Mouse (Mus musculus) gastrocnemius, postnatal 10 days (tissue): Measurements from ENCODE around the gene Srp54a. TPM values are rescaled to one million over a fixed set of nuclear protein-coding genes. Genes with fewer than 3 reads are reported as not detected.
"Not testable (repeated sequence)": the region's sequence is repeated elsewhere in the genome, so short reads cannot be mapped to it uniquely, and the experiment has no call there.

ENCODE experiments used
- DNase-seq: peaks from one replicate; pipeline ENCODE4 v3.0.0; 2021; ENCODE audit warnings: mixed read lengths
- long read RNA-seq, 2 experiments: library from polyadenylated mRNA; stranded (forward); transcript quantifications; one replicate each; pipeline ENCODE4 v2.0.0; 2021
- total RNA-seq, 2 experiments: library from RNA; stranded (reverse); gene quantifications; 2 replicates each; pipeline ENCODE4 v1.2.3; 2021

The Srp54a gene
- total RNA-seq = 10 to 100 TPM; 77.4 to 78.9 TPM
- long read RNA-seq, experiment 1, full-length matches to known transcripts = 38 of 38 reads
- long read RNA-seq, experiment 1, partial matches to known transcripts = 0 of 38 reads
- long read RNA-seq, experiment 1, other reads (novel, unspliced or antisense) = 0 of 38 reads
- long read RNA-seq, experiment 2, full-length matches to known transcripts = 46 of 48 reads
- long read RNA-seq, experiment 2, partial matches to known transcripts = 2 of 48 reads
- long read RNA-seq, experiment 2, other reads (novel, unspliced or antisense) = 0 of 48 reads

DNA sequence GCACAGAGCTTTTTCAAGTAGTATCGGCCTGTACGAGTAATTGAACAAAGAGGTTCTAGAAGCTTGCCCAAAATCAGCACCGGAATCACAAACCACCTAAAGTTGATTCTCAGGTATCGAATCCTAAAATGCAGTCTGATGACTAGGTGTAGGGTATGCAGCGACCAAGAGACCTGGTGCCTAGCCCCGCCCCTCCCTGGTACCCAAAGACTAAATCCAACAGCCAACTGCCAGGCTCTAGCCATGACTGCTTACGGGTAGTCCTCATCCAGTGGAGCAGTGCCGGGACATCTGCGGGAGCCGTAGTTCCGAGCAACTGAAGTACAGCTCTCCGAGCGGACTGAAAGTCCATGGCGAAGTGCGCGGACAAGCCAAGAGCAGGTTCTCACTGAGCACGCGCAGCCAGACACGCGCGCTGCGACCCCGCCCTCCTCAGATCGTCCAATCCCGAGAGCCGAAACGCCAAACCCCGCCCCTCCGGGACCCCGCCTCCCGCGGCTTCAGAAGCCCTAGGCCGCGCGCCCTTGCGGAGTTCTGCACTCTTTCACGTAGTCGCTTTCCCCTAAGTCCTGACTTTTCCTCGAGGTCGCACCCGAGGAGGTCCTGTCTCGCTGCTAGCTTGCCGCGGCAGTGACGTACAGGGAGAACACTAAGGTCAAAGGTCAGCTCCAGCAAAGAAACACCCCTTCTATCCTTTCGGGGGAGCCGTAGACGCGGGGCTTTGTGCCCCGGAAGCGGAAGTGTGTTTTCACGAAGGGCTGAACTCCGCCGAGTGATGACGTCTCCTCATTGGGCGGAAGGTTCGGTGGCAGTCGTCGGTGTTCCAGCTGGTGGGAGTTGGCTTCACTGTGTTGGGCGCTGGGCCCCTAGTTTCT lies at the start of gene Srp54a, which contains the start of gene 2700097O09Rik:
Gene Srp54a, plus strand, starts transcription at position 537 of the 875 bp plus-strand sequence.
Gene 2700097O09Rik, minus strand, starts transcription at position 385 of the 875 bp plus-strand sequence.
- peak; percentile 96 for DNase-seq

DNA sequence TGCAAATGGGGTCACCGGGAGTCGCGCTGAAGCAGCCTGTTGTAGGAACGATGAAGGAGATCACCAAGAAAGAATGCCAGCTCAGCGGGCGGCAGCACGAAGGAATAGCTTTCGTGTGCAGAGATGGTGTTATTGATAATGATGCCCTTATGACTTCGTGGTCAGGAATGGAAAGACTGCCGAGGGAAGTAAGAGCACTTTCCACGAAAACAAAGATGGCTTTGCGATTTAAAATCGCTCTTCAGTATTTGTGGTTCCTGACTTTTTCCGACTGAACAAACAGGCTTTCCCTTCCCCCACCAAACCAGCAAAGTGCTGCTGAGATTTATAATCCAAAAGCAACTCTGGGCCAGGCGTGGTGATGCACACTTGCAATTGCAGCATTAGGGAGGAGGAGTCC lies 39.1 kb upstream of the Srp54a start:
- DNase-seq = no peak

DNA sequence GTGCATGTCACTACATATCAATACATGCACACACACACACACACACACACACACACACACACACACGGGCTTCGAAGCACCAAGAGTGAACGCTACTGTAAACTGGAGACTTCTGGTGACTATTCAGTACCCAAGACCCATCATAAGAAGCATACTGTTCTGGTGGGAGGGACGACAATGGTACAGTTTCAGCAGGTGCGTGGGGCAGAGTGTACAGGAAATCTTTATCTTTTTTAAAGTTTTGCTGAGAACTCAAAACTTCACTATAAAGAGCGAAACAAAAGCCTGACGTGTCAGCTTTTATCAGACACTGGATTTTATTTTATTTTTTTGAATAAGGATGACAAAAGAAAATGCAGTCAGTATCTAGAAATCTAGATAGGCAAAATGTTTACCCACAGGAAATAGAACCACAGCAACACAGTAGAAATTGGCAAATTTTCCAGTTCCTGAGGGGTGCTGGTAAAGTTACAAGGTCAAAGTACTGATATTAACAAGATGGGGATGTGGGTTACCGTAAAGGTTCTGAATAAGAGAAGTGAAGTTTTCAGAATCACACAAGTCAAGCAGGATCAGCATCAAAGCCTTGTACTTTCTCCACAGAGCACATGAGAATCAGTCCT lies 30.2 kb upstream of the Srp54a start:
- DNase-seq = no peak

DNA sequence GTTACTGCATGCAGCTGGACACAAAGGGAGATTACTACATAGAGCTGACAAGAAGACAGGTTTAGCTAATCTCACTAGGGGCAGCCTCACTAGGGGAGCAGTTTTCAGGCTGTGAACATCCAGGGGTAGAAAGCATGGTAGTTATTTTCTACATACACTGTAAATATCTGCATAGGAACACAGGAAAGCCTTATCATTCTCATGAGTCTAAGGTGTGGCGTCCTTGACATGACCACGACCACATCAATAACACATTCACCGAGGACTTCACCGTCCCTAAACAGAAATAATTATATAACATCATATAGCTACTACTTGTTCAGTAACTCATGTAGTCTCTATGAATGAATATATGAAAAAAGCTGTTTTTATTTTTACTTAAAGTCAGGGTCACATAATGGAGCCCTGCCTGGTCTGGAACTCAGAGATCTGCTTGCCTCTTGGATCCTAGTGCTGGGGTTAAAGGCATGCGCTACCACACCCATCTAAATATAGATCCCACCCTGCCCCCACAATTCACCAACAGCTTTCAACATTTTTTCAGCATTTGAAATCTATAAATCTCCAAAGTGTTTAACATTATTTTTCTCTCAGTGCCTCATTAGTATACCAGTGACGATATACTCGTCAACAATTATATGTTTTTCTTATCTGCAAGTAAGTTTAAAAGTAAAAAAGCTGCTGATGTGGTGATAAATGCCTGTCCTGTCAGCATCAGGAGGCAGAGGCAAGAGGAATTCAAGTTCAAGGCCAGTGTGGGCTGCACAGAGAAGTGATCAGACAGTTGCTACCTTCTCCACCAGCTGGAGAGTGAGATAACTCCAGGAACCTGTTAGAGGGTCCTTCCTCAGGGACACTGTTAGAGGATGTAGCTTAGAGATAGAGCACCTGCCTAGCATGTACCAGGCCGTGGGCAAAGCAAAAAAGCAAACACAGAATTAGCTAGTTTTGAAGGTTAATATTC lies 28.6 kb upstream of the Srp54a start:
- no peak for DNase-seq

DNA sequence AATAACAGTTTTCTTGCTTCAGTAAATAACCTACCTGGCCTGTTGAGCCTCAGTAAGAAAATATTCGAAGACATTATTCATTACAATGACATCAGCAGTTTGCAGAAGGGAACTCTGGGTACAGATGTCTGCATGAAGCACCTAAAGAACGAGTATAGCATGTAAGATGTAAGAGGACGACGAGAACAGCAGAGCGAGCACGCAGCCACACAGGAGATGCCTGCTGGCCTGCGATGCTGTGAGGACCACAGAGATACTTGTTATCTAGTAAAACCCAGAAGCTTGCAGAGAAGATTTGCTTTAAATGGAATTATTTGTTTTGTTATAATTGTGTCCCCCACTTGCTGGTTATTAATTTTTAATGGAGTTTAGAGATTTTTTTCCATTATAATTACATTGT lies 26.8 kb upstream of the Srp54a start:
- no peak for DNase-seq

DNA sequence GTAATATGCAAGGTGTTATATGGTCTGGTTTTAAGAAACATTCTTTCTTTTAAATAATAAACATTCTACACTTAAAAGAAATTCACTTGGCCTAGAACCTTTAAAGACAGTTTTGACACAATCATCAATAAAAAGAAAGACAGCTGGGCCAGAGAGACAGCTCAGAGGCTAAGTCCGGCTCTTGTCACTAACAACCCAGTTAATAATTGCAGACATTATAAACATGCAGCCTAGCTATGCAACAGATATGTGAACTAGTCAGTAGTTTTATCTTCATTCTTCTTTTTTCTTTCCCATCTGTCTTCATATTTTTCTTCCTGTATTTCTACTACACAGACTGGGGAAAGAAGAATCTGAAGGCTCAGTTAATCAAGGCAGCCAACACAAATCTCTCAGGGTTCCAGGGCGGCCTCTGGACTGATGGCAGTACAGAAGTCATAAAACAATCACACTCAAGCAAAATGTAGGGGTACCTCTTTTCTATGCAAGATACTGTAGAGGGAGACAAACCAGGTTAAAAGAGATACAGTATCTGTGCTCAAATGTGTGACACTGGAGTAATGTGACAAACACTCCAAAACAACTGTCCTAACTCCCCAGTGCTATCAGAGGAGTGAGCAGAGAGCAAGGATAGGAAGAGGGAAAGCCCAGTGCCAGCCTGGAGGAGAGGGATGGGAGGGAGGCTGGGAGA lies 25.4 kb upstream of the Srp54a start:
- no peak for DNase-seq

DNA sequence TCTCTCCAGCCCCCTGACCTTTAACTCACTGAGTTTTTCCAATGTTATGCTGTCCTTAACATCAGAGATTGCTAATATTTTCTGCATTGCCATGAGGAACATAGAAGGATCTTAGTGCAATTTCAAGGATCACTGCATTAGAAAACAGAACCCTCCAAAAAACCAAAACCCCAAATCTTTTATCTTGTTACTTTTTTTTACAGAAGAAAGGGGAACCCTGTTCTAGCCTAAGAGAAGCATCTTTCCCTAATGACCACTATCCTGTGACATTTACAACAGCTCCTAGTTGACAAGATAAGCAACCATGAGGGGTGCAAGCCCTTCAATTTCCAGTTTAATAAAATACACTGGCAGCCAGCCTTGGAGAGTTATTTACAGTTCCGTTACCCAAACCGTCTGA lies 23.4 kb upstream of the Srp54a start:
- DNase-seq = no peak

DNA sequence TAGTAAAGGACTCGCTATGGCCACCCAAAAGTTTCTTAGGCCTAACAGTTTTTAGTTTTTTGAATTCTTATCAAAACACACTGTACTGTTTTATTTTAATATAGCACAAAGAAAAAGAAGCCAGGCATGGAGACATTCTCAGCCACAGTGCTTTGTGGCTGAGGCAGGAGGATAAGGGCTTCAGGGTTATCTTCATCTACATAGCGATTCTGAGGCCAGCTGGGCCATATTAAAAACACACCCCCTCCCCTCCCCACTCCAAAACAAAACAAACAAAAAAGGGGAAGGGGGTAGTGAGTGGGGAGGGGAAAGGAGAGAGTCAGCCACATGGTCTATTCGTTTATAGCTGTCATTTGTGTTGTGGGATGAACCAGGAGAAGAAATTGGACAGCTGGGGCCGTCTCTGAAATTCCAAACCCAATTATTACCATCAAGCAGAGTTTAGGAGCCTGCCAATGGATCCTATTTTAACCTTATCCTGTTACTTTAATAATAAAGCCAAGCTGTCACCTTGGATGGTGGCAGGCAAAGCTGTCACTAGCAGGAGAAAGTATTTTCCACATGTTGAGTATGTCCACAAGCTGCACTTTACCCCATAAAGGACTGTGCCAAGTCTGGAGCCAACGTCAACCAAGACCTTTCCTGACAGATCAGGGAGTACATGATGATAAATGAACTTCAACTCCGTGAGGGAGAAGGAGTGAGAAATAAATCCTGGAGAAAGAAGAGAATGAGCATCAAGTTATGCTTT lies 21.0 kb upstream of the Srp54a start:
- no peak for DNase-seq

DNA sequence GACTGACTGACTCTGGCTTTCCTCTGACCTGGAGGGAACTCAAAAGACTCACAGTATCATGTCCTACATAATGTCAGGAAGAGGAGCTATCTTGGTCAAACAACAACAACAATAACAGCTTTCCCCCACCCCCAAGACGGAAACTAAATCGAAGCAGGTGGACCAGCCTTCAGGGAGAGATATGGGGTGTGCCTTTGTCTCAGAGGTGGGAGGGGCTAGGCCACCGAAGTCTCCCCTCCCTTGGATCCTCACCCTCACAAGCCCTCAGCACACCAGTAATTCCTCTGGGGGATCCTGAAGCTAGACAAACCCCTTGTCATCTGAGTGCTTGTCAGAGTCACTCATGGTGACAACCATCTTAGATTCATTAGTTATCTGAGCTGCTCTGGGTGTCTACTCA lies 20.2 kb upstream of the Srp54a start:
- DNase-seq = no peak

DNA sequence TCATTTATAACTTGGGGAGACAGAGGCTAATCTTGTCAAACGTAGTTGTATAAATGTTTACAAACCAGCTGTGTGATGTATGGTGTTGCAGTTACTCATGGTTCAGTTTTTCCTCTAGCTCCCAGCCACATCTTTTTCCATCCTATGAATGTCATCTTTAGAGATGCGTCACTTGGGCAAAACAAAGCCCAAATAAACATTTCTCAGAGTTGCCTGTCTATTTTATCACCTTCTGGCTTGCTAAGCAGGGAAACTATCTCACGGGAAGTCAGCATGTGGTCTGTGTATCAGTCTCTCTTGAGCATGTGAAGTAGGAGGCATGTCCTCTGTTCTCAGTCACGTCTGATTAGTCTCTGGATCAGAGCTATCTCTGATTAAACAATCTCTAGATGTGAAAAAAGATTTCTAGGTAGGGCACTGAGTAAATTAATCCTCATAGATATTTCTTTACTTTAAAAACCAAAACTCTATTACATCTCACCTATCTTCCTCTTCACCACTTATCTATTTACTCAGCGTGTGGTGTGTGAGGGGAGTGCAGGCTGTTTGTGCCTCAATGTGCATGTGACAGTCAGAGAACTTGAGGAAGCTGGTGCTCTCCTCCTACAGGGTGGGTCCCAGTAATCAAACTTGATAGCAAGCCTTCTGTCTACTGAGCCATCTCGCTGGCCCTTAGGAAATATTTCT lies 19.7 kb upstream of the Srp54a start:
- no peak for DNase-seq

DNA sequence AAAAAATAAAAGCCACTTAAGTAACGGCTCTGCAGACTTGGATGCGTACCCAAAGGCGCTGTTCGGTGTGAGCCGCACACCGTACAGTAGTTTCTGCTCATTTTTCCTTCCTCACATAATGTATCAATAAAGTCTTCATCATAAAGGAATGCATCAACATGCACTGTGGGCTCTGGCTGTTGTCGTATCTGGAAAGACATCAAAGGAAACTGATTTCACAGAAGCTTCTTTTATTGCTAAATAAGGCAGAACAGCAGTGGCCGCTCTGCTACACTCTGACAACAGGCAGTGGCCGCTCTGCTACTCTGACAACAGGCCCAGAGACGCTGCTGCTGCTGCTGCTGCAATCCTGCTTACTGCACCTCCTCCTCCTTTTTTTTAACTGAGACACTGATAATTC lies 19.1 kb upstream of the Srp54a start:
- DNase-seq = no peak

DNA sequence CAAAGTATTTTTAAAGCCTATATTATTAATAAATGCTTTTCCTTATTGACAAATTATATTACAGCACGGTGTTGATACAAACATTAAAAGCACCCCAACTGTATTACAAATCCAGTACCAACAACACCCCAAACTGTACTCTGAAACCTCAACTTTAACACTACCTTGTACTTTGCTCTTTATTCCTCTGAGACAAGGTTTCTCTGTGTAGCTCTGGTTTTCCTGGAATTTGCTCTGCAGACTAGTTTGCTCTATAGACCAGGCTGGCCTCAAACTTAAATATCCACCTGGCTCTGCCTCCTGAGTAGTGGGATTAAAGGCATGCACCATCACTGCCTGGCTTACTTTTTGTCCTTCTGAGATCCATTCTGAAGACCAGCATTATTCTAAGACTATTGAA lies 17.9 kb upstream of the Srp54a start:
- no peak for DNase-seq

DNA sequence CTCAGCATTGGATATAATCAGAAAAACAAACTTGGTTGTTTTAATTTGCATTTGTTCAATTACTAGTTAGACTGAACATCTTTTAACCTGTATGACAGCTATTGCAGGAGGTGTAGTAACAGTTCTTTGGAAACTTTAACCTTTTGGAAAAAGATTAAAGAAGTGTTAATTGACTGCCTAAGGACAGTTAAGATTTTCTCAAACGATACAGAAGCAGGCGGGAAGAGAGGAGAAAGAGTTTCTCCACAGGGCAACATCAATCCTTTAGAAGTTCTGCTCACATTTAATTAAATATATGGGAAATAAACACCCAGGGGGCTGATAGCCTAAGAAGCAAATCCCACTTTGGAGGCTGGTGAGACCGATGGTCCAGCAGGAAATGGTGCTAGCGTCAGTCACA lies 7.6 kb upstream of the Srp54a start:
- DNase-seq = no peak

DNA sequence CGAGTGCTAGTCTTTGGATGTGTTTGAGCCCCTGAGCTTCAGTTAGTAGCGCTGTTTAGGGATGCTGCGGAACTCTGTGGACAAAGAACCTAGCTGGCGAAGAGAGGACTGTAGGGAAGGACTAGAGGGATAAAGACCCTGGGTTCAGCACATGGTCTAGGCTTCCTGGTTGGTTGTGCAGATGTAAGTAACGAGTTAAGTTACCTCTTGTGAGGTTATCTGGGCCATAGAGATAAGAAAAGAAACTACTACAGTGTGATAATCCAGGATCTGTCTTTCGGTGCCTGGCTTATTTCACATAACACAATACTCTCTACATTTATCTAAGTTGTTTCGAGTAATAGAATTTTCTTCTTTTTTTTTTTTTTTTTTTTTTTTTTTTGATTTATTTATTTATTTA lies 6.4 kb upstream of the Srp54a start:
- DNase-seq = no peak

DNA sequence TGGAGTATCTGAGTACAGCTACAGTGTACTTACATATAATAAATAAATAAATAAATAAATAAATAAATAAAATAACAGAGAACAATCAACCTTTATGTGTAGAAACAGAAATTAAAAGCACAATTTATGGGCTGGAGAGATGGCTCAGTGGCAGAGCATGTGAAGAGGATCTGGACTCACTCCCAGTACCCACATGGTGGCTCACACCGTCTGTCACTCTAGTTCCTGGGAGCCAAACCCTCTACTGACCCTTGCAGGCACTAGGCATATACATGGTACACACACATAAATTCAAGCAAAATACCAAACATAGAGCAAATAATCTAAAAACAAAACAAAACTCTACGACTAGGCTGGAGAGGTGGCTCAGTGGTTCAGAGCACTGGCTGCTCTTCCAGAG lies 4.8 kb upstream of the Srp54a start:
- DNase-seq = no peak

DNA sequence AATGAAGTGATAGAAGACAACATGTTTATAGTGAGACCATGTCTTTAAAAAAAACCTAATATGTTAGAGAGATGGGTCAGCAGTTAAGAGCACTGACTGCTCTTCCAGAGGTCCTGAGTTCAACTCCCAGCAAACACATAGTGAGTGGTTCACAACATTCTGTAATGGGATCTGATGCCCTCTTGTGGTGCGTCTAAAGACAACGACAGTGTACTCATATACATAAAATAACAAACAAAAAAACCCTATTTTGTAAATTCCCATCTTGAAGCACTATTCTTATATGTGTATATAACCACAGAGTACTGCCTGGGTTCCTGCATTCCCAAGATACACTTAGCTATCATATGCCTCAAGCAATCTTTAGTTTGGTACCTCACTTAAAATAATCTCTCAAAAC lies 1.4 kb upstream of the Srp54a start:
- not testable (repeated sequence) for DNase-seq

DNA sequence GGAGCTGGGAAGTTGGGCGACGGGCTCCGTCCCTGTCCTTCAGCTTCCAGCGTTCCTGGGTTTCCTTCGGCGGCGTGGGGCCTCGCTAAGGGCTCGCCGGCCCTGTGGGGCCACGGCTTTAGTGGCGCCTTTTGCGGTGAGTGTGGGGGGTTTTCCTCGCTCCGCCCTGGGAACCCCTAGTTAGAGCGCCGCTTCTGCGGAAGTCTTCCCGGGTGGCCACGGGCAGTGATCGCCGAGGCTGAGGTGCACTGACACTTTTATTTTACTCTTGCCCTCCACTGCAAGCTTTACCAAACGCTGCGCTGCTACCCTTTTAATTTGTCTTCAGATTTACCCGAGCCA lies 510 bp downstream of the Srp54a start:
- DNase-seq = not testable (repeated sequence)

DNA sequence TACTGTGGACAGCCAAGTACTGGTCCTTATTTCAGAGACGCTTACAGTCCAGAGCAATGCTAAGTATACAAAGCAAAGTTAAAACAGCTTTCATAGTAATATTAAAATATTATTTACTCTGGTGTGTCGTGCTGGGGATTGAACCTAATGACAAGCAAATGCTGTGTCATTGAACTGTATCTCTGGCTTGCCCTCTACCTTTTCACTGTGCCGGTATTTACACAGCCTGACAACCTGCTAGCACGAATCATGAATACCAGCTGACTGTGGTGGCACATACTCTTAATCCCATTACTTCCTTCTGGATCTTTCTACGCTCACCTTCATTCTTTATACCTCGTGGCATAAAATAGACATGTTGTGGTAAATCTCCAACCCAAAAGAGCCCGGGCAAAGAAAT lies 12.1 kb downstream of the Srp54a start:
- DNase-seq = not testable (repeated sequence)

DNA sequence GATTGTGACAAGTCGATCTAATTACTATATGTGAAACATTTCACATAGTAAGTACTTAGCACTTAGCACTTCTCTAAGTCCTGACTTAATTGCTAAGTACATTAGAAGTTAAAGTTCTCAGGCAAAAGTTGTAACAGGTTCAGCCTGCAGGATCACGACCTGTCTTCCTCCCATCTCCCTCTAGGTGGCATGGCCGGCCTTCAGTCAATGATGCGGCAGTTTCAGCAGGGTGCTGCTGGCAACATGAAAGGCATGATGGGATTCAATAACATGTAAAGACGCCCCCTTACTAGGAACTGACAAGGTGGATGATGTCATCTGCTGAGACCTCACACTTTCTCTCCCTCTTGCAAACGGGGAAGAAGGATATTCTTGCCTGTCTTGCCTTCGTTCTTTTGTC lies 32.6 kb downstream of the Srp54a start:
- DNase-seq = not testable (repeated sequence)

DNA sequence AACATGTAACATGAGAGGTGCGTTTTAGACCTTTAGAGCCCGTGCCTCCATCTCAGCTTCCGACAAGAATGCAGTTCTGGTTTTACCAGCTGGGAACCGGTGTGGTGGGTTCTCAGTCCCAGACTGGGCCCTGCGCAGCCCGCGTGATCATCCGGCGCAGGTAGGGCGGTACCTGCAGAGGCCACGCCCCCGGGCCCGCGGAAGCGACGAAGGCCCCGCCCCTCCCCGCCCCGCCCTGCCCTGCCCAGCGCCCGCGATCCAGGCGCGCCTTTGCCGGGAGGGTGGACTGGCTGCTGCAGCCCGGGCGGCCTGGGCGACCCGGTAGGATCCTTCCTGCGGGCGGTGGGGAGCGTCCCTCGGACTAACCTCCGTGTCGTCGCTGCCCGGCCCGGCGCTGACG lies 44.2 kb downstream of the Srp54a start, which contains the start of gene Fam177a:
Gene Fam177a, plus strand, starts transcription at position 228 of the 400 bp plus-strand sequence.
- not testable (repeated sequence) for DNase-seq
